Mouse (Mus musculus): ENCODE data around the gene Nell2.

DNA sequence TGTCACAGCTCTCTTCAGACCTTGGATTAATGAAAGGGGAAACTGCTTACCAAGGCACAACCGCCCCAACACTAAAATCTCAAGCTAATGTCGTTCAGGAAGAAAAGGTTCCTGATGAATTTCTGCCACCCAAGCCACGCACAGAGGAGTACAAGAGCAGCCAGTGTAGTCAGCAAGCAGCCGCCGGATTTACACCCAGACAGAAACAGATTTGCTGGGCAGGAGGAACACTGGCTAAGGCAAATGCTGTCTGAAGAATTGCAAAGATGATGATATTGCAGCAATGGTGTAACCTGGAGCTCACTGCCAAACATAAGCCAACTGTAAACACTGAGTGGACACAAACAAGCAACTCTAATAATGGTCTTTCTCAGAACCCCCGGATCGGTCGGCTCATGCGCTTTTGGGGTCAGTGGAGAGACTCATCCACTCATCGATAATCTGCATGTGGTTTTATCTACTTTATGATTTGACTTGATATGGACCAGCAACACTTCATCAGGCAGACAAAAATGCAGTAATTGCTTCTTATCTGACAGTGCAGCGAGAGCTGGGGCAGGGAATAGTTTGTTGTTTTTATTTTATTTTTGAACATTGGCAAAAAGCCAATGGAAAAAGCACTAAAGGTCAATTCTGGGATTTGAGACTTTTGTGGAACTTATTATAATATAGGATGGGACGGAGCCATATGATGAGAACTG lies 389.5 kb downstream of the Nell2 start:
- no peak for TF ChIP-seq CTCF (IDR thresholded peaks at IDR 0.05; ENCODE audit: low read depth)
- TF ChIP-seq EP300 (IDR thresholded peaks at IDR 0.05; ENCODE audit: low read depth), result no peak

All from heart, postnatal 0 days (tissue).